Mouse (Mus musculus): Measurements from ENCODE around the gene Hist2h3c2.

DNA sequence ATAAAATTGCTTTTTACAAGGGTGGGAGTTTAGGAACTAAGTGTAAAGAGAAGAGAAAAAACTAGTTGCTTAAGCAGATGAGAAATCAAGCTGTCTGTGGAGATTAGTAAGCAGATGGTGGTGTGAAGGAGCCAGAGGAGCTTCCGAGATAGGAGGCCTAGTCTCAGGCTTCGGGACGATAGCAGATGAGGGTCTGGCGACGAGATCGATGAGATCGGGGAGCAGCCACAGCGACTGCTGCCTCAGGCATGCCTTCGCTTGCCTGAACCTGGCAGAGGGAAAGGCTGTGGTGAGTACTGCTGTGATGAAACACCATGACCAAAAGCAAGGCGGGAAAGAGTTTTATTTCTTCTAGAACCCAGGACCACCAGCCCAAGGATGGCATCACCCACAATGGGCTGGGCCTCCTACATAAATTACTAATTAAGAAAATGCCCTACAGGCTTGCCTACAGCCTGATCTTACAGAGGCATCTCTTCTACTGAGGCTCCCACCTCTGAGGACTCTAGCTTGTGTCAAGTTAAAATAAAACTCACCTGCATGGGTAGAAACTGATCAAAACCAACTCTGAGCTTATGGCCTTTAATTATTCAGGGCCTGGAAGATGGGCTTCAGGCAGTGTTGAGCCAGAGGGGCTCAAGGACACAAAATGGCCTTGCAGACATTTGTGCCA is 15.9 kb upstream of the Hist2h3c2 start:
- no peak for TF ChIP-seq CTCF (IDR thresholded peaks at IDR 0.05; ENCODE audit: low read depth, low read length)
- TF ChIP-seq EP300 (IDR thresholded peaks at IDR 0.05; ENCODE audit: insufficient read depth, low read depth, low read length) = peak; percentile 89

Measured in ES-Bruce4 (cell line).